Mouse (Mus musculus) layer of hippocampus, postnatal 14 days (tissue): ENCODE measurements at regions not wholly inside any gene's neighbourhood (a gene's known extent, or its start where the extent isn't known, plus 50 kb on each side); places are given as distances from the start of the nearest gene placed in this dataset.

Experiments used
- DNase-seq, 2 experiments: peaks; one replicate each; pipeline ENCODE4 v3.0.0; 2021 to 2022; ENCODE audit warnings: low spot score in 2 of 2, mixed read lengths in 1 of 2

- no peak for DNase-seq
Observed at GRCm38 (mm10) chr3:74035200-74035599, 327.0 kb upstream of the Bche start.

- DNase-seq, result peak in 1 of 2 experiments; percentile 5
Observed at GRCm38 (mm10) chr3:74019501-74019900, 311.3 kb upstream of the Bche start.
